Mouse (Mus musculus) frontal cortex, adult (tissue): ENCODE measurements at regions not wholly inside any gene's neighbourhood (a gene's known extent, or its start where the extent isn't known, plus 50 kb on each side); places are given as distances from the start of the nearest gene placed in this dataset.
A peak's percentile ranks its signal among the peaks of the same experiment; 100 is the strongest.

Experiments
- ATAC-seq: cut with Nextera tagmentation; 2 replicates; pipeline ENCODE4 v1.9.2; 2017; ENCODE audit warnings: mild to moderate bottlenecking, moderate library complexity, mixed read lengths; ENCODE audit not compliant: low TSS enrichment

DNA sequence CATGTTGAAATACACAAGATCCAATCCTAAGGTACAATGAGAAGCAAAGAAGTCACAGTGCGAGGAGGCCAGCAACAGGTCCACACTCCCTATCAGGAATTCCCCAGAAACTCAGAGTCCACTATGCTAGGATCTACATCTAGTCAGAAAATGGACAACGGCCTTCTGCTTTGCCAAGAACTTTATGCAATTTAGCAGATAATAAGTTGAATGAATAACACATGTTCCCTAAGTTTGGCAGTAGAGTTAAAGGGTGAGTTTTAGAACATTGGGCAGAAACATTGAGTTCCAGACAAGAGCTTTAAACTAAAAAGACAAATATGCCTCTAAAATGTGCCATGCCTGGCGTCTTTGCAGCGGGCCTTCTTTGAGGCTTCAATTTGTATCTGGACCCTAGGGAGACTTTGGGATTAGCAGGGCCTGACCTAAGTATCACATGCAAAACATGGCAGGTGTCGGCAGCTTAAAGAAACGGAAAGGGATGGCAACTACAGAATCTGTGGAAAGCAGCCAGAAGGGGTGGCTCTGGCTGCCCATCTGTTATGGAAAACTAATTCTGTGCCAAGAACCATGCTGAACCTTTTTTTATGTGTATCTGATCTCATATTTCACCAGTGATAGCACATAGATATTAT lies 600.6 kb upstream of the Nox3 start:
- ATAC-seq, result no peak

DNA sequence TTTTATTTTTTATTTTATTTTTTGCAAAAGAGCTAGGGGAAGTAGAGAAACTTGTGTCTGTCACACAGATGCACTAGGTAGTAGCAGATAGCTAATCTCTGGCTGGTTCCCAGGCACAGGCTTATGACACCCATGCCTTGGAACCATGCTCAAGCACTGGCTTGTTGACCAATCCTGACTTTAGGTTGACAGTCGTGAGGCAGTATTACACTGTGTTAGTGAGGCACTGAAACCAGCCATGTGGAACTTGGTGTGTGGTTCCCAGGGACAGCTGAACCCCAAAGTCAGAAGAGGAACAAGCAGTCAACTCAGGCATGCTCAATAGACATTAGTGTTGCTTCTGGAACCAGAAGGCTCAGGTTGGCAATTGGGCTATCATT lies 601.1 kb upstream of the Nox3 start:
- ATAC-seq, result no peak

DNA sequence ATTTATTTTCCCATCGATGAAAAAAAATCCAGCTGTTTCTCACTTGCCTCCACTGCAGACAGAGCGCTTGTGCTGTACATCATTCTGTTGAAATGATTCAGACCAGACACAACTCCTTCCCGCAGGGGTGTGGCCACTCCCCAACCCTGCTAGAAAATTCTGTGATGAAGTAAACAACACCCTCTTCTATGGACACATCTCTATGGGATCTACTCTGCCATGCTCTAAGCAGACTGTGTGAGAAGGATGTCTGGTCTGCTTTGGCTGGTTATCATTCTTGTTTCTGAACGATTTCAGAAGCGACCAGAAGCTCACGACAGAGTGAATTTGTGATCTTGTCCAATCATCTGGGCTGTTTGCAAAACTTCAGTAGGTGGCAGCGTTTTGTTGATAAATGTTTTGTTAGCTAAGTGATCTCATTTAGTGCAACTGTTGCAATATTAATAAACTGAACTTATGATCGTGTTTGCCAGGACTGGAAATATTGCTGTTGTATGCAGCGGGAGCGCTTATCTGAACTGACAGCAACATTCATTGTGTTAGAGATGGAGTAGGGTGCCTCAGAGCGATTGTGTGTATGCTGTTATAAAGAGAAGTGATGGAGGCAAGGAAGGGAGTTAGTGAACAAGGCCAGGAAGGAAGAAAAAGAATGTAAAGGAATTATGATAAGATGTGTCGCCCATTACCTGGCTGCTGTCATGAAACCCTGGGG lies 605.2 kb upstream of the Nox3 start:
- ATAC-seq, result no peak

DNA sequence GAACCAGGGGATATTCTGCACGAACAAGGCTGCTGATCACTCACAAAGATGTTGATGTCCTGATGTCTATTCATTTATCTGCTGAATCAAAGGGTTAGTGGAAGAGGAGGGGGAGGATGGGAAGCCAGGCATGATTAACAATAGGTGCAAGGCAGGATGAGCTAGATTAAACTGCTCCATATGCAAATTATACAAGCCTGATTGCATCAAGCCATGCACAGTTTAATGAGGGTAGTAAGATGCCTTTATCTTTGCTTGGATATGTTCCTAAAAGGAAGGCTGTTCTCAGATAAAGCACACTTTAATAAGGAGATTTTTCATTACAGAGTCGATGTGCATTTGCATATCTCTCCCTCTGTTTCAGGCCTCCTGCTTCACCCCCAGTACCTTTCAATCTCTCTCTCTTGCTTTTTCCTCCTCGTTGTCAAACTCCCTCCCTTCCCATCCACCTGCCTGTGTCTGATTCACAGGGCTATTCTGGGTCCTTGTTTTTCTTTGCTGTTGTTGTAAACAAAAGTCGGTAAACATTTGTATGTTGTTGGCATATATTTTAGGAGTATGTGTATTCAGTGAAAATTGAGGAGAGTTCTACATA lies 615.8 kb upstream of the Nox3 start:
- ATAC-seq, result no peak

DNA sequence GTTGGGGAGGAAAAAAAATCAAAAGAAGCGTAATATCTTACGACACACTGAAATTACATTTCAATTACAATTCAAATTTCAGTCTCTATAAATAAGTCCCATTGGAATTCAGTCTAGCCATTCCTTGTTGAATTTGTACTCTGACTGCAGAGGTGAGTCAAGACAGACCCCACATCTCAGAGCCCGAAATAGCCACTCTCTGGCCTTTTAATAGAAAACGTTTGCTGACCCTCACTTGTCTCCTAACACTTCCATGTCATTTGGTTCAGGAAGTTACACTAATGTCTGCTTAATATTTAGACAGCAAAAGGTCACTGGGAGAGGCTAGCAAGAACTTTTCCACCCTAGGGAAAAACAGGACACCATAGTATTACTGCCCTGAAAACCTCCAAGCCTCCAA lies 623.1 kb upstream of the Nox3 start:
- no peak for ATAC-seq

DNA sequence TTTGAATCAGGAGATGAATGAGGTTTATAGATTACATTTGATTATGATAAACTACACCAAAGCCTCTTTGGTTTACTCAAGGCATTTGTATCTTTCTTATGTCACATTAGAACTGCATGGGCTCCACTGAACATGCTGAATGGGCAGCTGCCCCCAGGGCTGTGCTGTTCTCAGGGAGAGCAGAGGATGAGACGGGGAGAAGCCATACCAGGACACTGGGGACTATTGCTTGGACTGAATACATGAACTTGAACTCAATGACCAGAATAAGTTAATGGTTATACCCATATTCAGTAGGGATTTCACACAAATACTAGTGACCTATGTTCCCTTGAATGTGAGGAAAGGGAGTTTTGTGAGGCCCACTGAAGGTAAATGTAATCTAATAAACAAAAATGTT lies 632.7 kb upstream of the Nox3 start:
- ATAC-seq, result no peak

DNA sequence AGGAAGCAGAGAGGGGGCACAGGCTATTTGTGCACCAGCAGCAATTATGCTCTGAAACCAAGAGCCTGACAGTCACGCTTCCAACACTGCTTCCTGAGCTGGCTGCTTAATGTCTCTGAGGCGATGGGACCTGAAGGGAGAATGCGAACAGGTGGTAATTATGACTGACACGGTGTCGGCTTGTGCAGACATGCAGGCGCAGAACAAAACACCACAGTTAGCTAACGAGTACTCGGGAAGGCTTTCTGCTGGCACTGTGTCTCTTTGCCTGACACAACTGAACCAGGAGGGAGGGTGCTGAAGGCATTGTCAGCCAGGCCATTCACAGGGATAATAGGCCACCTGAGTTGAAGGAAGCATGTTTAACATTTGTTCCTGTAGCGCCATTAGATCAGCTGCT lies 635.6 kb upstream of the Nox3 start:
- ATAC-seq, result no peak

DNA sequence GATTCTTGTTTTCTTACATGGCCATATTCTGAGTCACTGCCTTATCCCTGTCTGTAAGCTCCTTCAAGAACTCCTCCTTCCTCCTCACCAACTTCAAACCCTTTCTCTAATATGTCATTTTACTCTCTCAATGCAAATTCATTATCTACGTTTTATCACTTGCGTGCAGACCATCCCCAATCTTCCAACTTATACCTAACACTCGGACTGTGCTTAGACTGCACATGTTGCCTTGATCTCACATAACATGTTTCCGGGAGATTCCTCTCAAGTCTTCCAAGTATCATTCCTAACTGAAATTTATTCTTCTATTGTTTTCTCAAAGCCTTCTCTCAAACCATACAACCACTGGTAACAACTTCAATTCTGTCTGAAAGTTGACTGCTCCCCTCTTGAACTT lies 637.0 kb upstream of the Nox3 start:
- ATAC-seq, result no peak

DNA sequence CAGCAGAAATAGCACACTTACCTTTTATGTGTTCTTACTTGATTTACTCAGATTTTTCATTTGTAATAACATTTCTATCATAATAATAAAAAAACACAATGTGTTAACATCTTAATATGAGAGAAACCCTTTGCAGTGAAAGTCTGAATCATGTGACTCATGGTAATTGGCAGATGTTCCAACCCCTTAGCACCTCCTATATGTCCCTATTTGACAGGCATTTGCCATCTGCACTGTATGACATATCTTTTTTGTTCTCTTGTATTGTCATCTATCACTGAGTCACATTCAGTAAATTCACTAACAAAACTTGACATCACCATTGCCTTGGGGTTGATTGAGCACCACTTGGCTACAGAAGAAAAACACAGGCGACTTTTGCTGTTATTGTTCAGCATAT lies 641.1 kb upstream of the Arid1b start:
- no peak for ATAC-seq

DNA sequence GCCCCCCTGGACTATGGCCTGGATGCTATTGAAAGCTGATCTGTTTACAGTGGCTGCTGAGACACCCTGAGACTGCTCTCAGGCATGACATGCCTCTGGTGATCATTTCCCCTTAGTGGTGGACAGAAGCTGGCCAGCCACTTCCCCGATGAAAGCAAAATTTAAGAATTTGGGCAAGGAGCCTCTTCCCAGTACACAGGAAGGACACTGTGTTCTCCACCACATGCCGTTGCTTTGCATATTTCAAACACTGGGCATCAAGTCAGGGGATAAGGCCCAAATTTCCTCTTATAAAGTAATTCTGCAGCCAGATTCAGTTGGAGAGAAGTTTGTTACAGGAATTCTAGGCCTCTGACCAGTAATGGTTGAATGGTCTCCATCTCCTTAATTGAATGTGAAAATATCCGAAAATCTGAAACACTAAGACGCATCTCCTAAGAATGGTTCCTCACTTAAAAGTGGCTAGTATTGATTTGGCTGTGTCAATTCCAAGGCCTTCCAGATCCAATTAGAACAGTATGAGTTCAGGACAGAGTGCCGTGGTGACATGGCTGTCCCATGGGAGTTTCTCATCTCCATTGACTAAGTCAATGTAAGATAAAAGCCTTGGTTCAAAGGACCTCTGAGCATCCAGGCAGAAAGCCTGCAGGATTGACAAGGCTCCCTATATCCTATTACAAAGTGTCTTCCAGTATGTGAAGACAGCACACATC lies 638.5 kb upstream of the Arid1b start:
- ATAC-seq, result no peak

DNA sequence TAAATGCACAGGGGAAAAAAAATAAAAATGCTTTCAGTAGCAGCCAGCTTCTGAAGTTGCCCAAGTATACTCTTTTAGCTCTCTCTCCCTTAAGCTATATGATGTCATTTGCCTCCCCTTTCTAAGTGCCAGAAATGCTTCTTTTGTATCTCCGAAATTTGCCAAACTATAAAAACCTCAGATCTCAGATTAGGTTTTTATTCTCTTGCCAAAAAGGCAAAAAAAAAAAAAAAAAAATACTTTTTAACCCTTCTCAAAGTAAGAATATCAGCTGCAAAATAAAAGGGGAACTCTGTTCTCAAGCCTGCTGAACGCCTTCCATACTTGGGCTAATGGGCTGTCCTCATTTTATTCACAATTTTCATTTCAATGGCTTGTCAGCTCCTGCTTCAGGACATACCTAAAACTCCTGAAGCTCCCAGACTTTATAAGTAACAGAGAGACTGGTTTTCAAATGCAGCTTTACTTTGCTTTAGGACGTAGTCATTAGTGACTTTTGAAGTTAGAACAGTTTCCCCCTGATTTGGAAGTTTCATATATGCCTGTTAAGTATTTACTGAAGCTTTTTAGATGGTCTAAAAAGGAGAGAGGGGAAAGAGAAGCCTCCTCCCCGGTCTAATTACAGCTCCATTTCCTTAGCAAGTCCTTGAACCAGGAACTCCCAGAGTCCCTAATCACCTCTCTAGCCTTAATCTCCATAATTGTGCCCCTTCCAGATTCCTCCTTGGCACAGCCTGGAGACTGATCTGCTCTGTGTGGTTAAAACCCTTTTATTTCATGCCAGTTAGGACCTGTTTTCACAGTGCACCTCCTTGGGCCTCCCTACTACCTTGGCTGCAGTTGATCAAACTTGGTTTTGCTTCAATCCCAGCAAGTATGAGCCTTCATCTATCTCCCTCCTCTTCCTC lies 633.5 kb upstream of the Arid1b start:
- no peak; the same call in 1 of the 2 replicates for ATAC-seq

DNA sequence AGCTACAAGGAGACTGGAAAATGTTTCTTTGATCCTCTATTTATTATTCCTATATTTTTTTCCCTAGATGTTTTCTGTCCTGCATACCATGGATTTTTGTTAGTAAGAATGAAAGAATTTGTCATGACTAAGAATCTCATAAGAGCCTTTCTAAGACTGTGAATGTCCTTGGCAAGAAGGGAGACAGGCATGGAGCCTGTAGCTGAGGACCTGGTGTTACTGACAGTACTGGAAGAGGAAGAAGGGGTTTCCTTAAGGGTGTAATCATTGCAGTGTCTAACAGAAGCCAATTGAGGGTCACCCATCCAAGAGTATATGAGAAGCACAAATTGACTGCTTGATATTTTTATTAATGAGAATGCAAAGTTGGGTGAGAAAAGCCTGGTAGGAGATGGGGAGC lies 628.3 kb upstream of the Arid1b start:
- no peak for ATAC-seq

DNA sequence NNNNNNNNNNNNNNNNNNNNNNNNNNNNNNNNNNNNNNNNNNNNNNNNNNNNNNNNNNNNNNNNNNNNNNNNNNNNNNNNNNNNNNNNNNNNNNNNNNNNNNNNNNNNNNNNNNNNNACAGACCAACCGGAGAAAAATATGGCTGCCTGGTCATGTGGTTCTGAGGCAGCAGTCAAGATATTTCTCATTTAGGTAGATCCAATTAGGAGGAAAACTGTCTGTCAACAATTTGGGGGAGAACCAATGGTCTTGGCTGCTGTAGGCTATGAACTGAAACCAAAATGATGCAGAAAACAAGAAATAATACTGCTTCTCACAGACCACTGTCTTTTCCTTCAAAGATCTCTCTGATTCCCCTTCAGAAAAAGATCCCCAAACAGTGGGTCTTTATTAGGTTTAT lies 613.7 kb upstream of the Arid1b start:
- no peak for ATAC-seq

DNA sequence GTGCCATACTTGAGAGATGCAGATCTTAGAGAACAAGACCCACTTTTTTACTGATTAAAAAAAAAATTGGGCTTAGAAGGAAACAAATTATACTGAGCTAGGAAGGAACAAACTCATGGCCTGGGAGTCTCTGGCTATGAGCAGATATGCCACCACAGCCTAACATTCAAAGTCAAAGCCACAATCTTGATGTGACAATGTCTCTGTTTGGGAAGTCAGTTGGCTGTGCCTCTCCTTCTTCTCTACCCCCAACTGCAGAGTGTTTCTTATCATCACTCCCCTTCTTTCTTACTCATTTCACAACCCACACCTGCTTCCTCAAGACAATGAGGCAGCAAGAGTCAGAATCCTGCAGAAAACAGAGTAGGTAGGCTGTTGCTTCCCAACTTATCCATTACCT lies 613.3 kb upstream of the Arid1b start:
- no peak for ATAC-seq

DNA sequence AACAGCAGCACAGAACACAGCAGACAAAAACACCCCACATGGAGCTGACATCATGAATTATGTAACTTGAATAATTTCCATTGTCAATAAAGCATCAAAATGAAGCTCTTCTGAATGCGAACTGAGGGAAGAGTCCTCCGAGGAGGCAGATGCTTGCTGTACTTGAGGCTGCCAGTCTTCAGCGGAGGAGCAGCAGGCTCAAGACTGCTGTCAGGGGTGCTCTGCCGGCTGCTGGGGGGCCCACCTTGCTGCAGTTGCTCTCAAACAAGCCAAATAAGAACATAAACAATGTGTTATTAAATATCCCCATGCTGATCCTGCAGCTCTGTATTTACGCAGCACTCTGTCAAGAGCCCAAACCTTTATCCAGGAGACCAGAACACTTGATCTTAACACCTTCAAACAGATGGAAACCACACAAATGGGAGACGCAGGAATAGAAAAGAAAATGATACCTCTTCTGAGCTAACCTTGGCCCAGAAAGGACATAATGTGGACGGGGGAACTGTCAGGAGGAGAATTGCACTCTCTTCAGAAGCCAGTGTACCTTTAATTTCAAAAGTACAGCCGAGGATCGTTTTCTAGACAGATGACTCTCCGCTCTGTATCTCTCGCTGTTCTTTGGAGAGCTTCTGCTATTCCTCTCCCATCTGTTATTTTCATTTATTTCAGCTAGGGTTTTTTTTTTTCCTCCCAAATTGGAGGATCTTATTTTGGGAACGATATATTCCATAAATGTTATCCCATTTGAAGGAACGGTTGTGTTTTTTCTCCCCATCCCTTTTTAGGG lies 612.0 kb upstream of the Arid1b start:
- ATAC-seq, result peak; percentile 77

DNA sequence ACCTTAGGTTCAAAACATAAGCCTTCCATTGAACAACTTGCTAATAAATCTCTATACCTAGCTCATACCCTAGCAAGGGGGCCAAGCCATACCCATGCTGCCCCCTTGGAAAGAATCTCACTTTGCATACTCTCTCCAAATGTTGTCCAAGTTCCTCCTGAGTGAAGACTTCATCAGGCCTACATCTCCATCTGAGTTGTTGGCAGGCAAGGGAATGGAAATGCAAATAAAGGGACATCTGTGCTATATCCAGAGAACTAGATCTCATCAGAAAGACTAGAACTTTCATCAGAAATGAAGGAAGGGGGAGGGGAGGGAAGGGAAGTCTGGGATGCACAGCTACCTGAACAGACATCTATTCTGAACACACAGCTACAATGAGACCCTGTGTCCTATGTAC lies 611.4 kb upstream of the Arid1b start:
- ATAC-seq, result peak; percentile 72

DNA sequence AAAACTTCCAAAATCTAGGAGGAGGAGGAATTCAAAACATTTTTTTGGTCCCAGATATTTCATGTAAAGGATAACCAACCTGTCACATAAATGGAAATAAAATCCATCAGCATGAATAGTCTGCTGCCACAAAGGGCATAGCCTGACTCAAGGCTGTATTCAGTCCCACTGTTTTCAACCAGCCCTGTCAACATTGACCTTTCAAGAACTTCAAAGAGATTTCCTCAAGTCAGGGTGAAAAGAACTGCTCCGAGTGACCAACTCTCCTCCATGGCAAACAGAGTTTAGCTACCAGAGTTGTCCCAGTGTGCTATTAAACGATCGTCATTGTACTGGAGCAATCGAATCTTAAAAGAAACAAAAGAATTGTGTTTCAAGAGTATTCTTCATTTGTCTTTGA lies 606.5 kb upstream of the Arid1b start:
- ATAC-seq, result no peak

DNA sequence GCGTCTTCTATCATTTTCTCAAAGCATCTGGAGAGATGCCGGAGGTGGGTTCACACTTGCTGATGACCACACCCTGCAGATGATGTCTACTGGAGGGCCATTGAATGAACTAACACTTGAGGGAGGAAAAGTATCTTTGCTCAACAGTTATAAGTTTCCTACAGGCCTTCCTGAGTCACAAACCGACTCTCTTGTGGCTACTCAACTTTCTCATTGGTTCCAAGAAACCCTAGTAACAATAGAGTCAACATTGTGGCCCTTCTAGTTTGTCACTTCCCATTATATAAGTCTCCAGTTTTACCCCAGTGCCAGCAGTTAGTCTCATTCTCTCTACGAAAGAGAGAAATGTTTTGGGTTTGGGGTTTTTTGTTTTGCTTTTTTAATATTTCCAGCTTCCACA lies 604.1 kb upstream of the Arid1b start:
- ATAC-seq, result no peak

DNA sequence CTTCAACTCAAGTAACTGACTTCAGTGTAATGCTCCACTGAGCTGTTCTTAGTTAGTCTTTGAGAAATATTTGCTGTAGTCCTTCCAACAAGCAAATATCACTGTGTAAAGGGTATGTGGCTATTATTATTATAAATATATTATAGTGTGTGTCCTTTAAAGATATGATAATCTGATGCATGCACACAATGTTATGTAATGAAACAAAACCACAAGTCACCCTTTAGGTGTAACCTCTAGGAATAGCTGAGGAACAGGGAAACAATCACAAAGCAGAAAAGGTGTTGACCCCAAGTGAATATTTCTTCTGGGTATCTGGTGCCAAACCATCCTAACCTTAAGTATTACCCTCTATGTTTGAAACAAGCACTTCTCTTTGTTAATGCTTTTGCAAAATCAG lies 603.6 kb upstream of the Arid1b start:
- ATAC-seq, result no peak

DNA sequence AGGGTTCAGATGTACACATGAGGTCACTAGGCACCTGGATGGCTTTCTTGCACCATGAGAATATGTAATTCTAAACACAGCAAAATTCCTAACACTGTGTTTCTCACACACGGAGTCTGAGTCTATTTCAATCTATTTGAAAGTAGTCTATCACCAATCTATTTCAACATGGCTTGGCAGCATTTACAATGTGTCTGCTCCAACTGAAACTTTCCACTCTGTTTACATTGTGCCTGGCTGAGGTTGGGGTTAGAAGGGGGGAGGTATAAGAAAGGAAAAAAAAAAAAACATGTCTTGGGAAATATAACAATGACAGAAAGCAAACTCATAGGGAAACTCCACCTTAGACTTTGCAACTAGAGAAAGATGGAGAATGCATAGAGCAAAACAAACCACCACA lies 602.9 kb upstream of the Arid1b start:
- no peak for ATAC-seq

DNA sequence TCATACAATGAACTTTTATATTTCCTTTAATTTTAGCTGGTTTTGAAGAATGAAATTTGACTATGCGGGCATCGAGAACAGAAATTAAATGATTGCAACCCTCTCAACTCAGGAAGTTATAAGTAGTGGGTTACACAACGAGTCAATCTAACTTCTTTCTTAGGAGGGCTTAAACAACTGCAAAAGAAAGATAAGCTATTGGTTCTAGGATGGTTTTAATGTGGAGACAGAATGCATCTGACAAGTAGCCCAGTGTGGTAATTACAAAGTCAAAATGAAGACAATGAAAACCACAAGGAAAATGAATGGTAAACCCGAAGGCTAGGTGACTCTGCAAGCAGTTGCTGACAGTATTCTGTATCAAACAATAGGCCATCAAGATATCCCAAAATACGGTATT lies 598.0 kb upstream of the Arid1b start:
- ATAC-seq, result no peak
